Mouse (Mus musculus) kidney, adult 9 months (tissue): ENCODE data around the gene Tspan18.

Experiments
- DNase-seq: peaks from one replicate; pipeline ENCODE4 v3.0.0; 2022

The Tspan18 gene

GRCm38 (mm10) chr2:93339373-93340106 lies 5.2 kb upstream of the Tspan18 start:
- no peak for DNase-seq

- DNase-seq = no peak
Observed at GRCm38 (mm10) chr2:93335996-93336395, 1.7 kb upstream of the Tspan18 start.

GRCm38 (mm10) chr2:93333241-93333816 lies 976 bp downstream of the Tspan18 start:
- peak; percentile 83 for DNase-seq

DNA sequence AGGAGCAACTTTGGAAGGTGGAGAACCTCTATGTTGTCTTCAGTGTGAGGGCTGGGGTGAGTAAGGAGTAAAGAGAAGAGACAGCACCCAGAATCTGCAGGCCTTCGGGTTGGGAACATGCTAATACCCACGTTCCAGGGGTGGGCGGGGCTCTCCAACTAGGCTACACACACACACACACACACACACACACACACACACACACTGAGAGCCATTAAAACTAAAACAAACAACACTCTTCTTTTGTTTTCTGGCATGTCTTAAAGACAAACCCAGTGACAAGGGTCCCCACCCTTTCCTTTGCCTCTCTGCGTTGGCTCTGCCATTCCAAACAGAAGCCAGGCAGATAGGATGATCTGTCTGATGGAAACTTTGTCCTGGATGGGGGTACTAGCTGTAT lies 2.0 kb downstream of the Tspan18 start:
- peak; percentile 38 for DNase-seq

GRCm38 (mm10) chr2:93331121-93331520 lies 3.2 kb downstream of the Tspan18 start:
- no peak for DNase-seq

- DNase-seq = peak; percentile 80
Observed at GRCm38 (mm10) chr2:93329120-93329519, 5.2 kb downstream of the Tspan18 start.

GRCm38 (mm10) chr2:93327915-93328555 lies 6.3 kb downstream of the Tspan18 start:
- no peak for DNase-seq

GRCm38 (mm10) chr2:93324681-93325080 lies 9.6 kb downstream of the Tspan18 start:
- no peak for DNase-seq

DNA sequence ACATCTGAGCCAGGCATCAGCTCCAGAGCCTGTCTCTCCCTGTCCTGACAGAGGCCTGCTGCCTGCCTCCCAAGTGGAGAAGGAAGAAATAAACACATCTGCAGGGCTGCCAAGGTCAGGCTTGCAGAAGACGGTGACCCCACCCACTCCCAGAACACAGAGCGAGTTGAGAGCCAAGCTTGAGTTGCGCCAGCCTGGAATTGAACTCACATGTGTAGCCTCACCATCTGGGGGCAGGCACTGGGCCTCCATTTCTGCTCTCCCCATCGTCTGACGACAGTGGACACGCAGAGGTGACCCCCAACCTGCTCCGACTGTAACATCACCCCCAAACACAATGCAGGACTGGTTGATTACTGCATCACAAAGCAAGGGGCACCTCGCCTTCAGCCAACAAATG lies 12.4 kb downstream of the Tspan18 start:
- no peak for DNase-seq

- no peak for DNase-seq
Observed at GRCm38 (mm10) chr2:93320267-93320666, 14.0 kb downstream of the Tspan18 start.

- no peak for DNase-seq
Observed at GRCm38 (mm10) chr2:93319598-93319997, 14.7 kb downstream of the Tspan18 start.

DNA sequence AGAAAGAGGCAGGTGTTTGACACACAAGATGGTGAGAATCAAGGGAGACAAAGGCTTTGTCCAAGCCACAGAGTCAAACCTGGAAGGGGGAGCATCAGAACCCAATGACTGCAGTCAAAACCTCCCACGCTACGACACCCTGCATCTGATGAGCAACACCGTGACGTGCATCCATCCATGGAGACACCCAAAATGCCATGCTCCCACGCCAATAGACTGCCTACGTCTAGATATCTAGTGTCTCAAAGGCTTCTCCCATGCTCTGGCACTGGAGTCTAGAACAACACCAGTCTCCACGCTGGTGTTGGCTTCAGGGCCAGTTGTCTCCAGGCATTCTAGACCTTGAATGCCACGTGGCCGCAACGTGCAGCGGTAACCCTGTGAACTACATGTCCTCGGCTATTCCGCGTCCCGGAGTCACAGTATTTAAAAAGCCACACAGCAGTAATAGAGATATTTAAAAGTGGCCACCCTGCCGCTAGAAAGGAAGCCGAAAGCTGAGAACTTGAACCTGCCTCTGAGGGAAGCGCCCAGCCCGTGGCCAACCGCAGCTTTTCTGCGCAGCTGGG lies 15.4 kb downstream of the Tspan18 start:
- no peak for DNase-seq

GRCm38 (mm10) chr2:93313768-93314632 lies 20.3 kb downstream of the Tspan18 start:
- peak; percentile 63 for DNase-seq

- no peak for DNase-seq
Observed at GRCm38 (mm10) chr2:93312458-93312857, 21.8 kb downstream of the Tspan18 start.

DNA sequence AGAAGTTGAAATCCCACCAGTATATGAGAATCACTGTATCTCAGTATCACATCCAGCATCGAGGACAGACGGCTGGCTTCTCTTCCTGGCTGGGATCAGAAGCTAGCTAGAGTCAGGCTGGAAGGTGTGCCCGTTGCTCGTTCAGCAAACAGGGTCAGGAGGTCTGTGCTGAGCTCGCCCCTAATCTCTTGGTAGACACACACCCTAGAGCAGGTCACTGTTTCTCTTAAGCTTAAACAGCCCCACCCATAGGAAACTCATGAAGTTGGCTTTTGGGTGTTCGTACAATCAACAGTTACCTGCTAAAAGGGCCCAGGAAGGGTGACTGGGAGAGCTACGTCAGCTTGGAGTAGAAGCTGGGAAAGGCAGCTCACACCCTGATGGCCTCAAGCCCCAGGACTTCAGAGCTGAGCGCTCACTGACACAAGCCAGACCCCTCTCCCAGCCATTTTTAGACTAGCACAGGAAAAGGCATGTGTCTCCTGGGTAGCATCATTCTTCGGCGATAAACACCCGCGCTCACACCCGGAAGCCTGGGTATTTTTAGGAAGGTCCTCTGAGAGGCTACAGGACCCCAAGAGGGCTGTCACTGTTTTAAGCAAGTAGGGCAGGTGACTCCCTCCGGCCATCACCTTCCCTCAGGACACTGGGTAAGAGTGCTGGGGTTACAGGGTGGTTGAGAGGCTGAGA lies 24.4 kb downstream of the Tspan18 start:
- DNase-seq = no peak

DNA sequence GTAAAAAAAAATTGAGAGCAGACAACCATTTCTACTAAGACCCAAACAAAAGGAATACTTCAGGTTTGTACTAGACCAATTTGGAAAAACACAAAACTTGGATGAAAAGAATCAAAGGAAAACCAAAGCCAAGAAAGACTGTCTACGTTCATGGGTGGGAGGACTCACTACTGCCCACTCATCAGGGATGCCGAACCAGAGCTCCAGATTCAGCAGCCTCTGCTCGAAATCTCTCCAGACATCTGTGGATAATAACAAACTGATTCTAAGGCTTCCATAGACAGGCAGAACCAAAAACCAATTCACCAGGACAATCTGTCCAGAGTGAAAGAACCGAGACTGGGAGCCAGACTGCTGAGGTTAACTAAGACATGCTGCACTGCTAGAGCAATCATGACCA lies 27.4 kb downstream of the Tspan18 start:
- no peak for DNase-seq

GRCm38 (mm10) chr2:93304273-93304634 lies 30.1 kb downstream of the Tspan18 start:
- DNase-seq = no peak

GRCm38 (mm10) chr2:93303585-93304272 lies 30.6 kb downstream of the Tspan18 start:
- DNase-seq = no peak

DNA sequence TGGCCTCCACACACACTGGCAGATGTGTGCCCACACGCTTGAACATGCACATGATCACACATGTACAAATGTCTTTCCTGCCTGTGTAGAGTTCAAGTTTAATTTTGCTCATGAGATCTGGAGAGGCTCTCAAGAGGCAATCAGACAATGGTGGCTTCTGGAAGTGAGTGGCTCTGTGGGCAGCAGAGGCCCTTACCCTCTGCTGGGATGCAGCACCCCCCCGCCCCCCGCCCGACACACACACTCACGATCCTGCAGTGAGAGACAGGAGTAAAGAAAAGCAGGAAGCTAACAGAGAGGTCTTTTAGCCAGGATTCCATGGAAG lies 31.1 kb downstream of the Tspan18 start:
- no peak for DNase-seq

DNA sequence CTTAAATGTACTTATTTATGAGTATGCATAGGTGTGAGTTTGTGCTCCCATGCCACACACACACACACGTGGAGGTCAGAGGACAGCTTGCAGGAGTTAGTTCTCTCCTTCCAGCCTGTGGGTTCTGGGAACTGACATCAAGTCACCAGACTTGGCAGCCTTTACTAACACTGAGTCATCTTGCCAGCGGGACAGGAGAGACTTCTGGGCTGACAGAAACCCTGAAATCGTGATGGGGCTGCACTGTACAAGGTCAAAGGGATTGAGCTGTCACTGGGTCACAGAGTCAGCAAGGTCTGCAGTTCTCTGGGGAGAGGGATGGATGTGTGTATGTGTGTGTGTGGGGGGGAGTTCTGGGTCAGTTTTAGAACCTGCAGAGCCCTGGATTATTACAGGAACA lies 36.6 kb downstream of the Tspan18 start:
- DNase-seq = no peak

- no peak for DNase-seq
Observed at GRCm38 (mm10) chr2:93291186-93291926, 42.9 kb downstream of the Tspan18 start.
